Mouse (Mus musculus) megakaryocyte, embryonic 14.5 days (primary cell): Measurements from ENCODE around the gene Sall2.

ENCODE experiments used
- FLI1 ChIP-seq: IDR thresholded peaks from 2 replicates; pipeline ENCODE4 v1.6.1; 2012; ENCODE audit warnings: low read length, inconsistent platforms, mixed read lengths
- GATA1 ChIP-seq: IDR thresholded peaks from 3 replicates; pipeline ENCODE4 v1.6.1; 2012; ENCODE audit warnings: mixed read lengths, low read length, inconsistent platforms, borderline replicate concordance

GRCm38 (mm10) chr14:52339512-52339852 lies 10.9 kb upstream of the Sall2 start:
- TF ChIP-seq GATA1 (no peak), FLI1 (no peak)
